Mouse (Mus musculus): ENCODE results near the gene Arl3.
A peak's percentile ranks its signal among the peaks of the same experiment; 100 is the strongest.

The Arl3 gene

GRCm38 (mm10) chr19:46532031-46532688 is 40.8 kb downstream of the Arl3 start:
- peak; percentile 43 for DNase-seq

DNA sequence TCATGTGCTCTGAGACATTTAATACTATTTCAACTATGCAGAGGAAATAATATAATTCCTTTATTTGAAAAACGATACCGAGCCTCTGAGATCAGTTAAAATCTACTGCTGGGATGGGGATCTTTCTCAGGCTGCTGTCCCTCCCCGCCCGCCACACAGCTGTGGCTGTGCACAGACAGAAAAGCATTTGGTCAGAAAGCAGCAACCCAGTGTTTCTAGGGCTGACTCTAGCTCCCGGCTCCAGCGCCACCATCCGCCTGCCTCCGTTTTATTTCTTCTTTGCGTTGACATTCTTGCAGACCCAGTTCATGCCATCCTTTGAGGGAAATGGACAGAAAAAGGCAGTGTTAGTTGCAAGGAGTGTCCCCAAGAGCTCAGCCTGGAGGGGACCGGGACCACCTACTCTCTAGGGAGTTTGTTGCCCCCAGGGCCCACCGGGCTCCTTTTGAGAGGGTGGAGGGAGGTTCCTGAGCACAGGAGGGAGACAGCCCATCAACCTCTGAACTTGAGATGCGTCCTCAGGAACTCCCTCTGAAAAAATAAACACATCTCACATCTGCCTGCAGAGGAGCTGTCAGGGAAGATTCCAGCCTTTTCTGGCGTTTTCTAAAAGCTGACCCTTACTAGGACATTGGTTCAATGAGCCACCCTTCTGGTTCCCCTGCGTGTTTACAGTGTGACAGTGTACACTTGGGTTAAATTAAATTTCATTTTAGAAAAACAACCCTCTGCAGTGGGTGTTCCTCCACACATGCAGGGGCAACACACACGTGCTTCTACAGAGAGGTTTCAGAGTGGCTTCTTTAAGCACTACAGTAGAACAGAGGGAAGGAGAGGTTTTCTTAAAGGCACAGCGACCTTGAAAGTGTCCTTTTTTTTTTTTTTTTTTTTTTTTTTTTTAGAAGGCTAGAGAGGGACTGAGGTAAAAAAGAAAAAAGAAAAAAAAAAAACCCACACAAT is 41.6 kb downstream of the Arl3 start:
- no peak for DNase-seq

GRCm38 (mm10) chr19:46530449-46530990 is 42.5 kb downstream of the Arl3 start:
- no peak for DNase-seq

DNA sequence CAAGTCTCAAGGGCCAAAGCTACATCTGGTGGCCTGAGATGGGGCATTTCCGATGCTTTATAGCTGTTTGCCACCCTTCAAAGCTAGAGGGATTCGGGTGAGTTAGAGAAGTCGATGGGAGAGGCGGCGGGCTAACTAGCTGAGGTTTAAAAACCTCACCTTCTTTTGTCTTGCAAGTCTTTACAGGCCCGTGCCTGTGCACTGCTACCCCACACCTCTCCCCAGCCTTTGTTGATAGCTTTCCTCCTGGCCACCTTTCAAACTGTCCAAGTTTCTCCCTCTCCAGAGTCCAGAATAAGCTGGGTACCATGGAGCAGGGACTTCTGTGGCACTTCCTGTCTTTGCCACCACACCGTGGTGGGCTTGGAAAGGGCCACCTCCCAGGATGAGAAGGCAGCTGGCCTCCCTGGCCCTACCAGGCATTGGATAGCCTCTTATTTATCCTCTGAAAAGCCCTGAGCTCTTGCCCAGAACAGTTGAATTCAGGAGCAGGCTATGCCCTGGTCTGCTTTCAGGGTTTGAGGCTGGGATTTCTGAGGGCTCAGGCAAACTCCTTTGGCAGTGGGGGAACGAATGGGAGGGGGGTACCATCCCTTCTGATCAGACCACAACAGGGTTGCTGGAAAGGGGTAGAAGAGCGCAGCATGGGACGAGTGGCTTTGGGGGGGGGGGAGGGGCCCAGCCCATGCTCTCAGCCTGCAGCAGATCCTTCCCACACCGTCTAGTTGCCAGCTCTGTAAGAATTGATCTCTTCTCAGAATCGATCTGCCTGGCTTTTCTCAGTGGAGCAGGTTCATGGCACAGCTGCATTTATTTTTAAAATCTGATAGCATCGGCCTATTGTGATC is 43.2 kb downstream of the Arl3 start:
- DNase-seq = no peak

DNA sequence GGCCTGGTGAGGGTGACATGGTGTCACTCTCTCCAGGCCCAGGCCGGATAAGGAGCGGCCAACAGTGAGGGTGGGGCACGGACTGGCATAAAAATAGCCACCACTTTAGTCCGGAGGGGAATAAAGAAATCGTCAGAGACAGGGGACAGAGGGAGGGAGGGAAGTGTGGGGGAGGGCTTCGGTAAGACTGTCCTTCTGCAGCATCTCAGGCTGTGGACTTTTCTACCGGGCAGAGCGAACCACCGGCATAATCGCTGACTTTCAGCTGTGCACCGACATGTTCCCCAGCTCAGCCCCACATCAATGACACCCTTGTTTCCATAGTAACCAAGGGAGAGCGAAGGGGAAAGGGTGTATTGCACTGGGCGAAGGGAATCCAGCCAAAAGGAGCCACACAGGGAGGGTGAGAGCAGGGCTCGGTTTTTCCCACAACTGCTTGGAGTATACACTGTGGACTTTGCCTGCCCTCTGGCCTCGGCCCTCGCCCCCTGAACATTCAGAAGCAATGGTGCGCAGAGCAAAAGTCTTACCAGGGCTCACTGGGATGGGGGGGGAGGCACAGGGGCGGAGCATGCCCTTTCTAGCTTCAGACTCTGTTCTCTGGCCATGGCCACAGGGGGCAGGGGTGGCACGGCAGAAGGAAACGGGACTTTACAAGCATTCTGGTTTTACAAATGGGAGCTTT is 44.3 kb downstream of the Arl3 start:
- DNase-seq = peak; percentile 85

DNA sequence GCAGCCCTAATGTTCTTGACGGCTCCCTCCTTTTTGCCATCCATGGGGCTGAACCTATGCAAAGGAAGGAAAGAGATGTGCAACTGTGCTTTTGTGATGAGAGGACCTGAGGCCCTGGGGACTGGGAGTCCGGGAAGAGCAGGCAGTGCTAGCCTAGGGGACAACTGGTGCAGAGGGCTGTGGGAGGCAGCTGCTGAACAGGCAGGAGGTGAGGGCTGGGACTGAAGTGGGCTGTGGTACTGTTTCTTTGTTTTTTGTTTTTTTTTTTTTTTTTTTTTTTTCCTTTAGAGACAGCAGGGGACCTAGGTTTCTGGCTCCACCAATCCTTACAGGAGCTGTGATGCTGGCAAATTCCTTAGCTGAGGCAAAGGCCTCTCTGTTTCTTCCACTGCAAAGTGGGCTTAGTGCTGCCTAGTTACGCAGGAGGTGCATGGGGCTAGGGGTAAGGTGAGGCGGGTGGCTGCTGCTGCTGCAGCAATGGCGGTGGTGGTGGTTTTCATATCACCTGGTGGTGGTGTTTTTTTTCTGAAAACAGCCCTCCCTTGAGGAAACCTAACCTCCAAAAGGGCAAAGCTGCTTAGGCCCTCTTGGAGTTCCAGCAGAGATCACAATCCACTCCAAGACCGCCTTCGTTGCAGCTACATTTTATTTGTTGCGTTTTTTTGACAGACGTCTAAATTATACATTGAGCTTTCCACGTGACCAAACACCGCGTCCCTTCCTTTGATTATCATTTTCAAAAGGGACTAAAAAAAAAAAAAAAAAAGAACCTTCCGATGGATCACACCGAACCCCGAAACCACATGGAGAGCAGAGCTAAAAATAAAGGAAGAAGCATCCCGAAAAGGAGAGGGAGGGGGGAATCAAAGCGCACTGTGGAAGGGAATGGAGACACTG is 45.1 kb downstream of the Arl3 start:
- DNase-seq = peak; percentile 58

GRCm38 (mm10) chr19:46525691-46526631 is 47.0 kb downstream of the Arl3 start:
- DNase-seq = no peak

DNA sequence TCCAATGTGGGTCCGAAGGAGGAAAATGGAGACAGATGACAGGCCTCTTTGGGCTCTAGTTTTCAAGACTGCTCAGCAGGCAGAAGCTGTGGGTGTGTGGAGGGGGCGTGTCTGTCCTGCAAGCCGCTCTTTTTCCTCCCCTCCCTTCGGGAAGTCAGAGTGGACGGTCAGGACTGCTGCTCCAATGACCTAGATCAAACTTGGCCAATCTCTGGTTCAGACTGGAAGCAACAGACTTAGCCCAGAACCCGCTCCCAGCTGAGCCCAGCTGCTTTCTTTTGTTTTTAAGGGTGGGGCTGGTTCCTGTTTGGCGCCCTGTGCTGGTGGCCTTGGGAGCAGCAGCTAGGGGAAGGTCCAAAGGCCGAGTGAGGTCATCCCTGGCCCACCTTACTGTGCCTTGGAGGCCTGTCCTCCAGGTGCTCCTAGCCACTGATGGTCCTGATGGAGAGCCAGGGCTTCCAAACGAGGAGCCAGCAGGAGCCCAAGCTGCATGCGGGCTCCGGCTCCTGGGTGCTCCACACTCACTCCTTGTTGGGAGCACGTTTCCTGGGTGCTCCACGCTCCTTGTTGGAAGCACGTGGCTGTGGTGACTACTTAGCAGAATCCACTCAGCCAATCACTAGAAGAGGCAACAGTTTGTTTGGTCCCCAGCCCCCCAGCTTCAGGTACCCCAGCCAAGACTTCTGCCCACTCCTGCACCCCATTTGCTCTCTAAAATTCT is 48.2 kb downstream of the Arl3 start:
- DNase-seq = no peak

DNA sequence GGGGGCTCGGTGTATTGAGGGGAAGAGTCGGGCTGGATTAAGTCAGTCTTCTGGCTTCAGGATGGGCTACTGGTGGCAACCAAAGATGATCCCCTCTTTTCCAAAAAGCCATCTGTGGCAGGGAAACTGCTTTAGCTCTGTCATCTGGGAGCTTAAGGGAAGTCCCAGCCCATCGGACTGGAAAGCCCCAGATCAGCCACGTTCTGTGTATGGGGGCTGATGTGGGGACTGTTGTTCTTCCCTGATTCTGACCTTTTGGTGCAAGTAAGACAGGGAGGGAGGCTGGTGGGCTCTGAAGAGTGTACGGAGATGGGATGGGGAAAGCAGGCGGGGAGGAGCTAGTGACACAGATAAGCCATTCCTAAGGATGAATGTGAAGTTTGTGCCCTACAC is 48.9 kb downstream of the Arl3 start:
- no peak for DNase-seq

GRCm38 (mm10) chr19:46523480-46524151 is 49.4 kb downstream of the Arl3 start:
- DNase-seq = peak; percentile 36

- no peak for DNase-seq
Observed at GRCm38 (mm10) chr19:46523131-46523479, 49.9 kb downstream of the Arl3 start.

- DNase-seq = no peak
Observed at GRCm38 (mm10) chr19:46522433-46523044, 50.5 kb downstream of the Arl3 start.

- no peak for DNase-seq
Observed at GRCm38 (mm10) chr19:46521698-46522097, 51.3 kb downstream of the Arl3 start.

GRCm38 (mm10) chr19:46518828-46519621 is 54.0 kb downstream of the Arl3 start:
- DNase-seq = no peak

DNA sequence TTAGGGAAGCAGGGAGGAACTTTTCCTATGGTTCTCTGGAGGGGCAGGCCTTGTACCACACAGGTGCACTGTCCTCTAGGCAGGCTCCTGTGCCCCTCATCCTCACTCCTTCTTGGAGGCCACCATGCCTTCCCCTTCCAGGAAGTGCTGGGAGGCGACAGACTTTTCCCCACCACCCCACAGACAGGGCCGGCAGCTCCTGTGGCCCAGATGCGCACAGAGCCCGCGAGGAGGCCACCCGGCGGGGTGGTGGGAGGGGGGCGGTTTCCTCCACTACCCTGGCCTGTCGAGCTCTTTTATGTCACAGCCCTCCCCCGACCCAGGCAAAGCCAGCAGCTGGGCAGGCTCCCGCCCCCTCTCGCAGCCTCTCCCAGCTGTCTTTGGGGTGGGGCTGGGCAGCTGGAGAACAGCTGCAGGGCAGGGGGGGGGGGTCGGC is 54.6 kb downstream of the Arl3 start:
- peak; percentile 88 for DNase-seq

- DNase-seq = peak; percentile 44
Observed at GRCm38 (mm10) chr19:46517529-46518351, 55.3 kb downstream of the Arl3 start.

Measured in thymus, postnatal 25 days (tissue).